Mouse (Mus musculus) layer of hippocampus, adult 8-10 months (tissue): ENCODE measurements around the gene Ccser1. TPM values are rescaled to one million over a fixed set of nuclear protein-coding genes. Genes with fewer than 3 reads are reported as not detected.

Experiments
- DNase-seq, 2 experiments: peaks; one replicate each; pipeline ENCODE4 v3.0.0; 2022; ENCODE audit warnings: low spot score in 2 of 2
- total RNA-seq, 4 experiments: library from RNA; stranded (reverse); gene quantifications; 2 replicates each; pipeline ENCODE4 v1.2.4; 2022

Ccser1 gene
- total RNA-seq, 4 experiments from 2014 or later: 31.3 to 38.5 (median 34.6) TPM

DNA sequence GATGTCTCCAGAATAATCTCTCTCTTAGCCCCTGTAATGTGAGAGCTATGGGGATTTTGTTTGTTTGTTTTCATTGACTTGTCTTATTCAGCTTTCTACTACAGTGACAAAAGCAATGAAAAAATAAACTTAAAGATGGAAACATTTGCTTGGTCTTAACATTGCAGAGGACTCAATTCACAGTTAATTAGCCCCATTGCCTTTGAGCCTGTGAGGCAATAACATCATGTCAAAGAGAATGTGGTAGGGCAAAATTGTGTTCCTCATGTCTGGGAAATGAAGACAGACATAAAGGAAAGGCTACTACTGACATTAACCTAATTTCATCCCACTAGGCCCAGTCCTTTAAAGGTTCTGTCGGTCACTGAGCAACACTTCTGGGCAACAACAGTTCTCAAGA, 484.4 kb downstream of the Ccser1 start:
- no peak for DNase-seq

GRCm38 (mm10) chr6:61687002-61687401, 506.9 kb downstream of the Ccser1 start:
- no peak for DNase-seq

DNA sequence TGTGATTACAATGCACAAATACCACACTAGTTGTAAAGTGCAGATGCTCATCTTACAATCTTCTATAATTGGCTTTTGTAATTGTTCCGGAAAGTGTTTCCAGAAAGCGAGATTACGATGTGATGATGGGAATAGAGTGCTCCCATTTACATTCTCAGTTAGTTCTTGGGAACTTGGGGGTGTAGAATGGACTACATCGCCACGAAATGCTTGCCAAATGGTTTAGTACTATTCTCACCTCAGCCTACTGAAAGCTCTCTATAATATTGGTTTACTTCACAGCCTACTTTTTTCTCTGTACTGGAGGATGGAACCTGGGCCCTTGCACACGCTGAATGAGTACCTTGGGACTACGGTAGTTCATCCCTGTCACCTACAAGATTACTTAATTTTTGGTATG, 522.9 kb downstream of the Ccser1 start:
- no peak for DNase-seq

GRCm38 (mm10) chr6:61721220-61721619, 541.1 kb downstream of the Ccser1 start:
- DNase-seq: no peak

DNA sequence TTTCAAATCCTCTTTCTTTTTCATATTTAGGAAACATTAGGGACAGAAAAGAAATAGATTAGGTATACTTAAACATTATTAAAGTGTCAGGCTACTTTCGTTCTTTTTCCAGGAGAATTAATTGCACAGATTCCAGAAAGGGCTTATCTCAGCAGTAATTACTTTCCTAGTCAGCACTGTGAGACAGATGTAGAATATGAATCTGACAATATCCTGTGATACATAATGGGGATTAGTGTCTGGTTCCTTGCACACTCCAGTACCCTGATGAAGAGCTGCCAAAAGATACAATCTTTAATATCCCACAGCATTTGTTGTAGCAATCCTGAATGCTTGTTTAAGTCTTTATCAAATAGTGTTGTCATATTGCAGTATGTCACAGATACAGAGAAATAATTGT, 548.9 kb downstream of the Ccser1 start:
- no peak for DNase-seq

GRCm38 (mm10) chr6:61730088-61730880, 550.2 kb downstream of the Ccser1 start:
- DNase-seq: no peak

DNA sequence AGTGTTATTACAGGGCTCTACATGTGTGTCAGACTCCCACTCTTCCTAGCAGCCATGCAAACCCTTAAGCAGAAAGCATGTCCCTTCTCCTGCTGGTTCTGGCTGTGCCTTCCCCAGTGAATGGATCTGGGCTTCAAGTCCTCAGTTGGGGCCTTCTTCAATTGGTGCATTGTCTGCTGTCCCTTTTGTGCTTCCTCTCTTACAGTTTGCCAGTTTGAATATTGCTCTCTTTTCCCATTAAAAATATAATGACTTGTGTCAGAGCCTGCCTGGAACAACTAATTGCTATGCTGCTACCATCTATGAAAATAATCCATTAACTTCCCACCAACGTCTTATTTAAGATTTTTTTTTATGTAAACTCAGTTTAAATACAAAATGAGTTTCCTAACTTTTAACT, 566.2 kb downstream of the Ccser1 start:
- DNase-seq: no peak

GRCm38 (mm10) chr6:61762135-61762534, 582.0 kb downstream of the Ccser1 start:
- DNase-seq: no peak

DNA sequence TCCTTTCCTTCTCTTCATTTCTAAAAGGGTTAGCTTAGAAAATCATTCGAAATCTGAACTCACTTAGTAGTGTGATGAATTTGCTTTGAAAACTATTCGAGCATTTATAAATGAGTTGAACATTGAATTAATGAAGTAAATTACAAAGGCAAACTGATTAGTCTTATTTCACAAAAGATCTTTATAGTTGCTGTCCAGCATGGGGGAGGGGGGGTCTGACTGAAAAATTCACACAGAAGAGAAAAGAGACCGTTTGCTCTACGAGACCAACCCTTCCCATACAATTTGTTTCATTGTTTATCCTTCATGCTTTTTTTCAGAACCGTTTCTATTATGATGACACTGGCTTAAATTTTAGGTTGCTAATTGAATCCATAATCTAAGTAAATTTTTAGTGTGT, 583.3 kb downstream of the Ccser1 start:
- DNase-seq: no peak

GRCm38 (mm10) chr6:61765801-61766200, 585.7 kb downstream of the Ccser1 start:
- no peak for DNase-seq

DNA sequence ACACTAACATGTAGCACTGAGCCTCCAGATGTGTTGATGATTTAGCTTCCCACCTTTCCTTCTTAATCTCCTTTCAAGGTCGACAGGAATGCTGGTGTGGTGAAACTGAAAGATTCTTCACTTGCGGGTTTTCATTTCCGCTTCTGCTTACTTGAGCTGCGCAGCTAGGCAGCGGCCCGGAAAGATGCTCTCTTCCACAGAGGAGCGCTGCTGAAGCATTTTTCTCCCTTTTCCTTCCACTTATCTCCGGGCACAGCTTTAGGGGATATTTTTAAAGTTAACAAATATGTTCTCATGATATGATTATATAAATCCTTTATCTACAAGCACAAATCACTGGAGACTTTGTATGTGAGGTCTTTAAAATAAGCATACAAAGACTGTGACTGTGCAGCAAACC, 587.0 kb downstream of the Ccser1 start:
- DNase-seq: no peak

- DNase-seq: no peak
Measured at GRCm38 (mm10) chr6:61786706-61787105, 606.6 kb downstream of the Ccser1 start.

DNA sequence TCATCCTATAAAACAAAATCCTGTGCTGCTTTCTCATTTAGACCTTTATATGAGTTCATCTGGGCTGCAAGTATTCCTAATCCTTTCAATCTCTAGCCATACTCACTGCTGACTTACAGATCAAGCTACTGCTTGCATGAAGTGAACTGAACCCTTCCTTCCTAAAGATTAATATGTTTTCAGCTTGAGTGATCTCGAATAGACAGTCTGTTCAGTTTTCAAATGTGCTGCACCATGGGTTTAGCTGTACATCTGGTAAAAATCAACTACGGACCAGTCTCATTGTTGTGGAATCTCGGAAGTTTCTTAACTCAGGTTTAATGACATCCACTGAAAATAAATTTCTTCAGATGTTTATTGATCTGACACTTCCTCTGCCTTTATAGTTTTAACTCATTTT, 620.8 kb downstream of the Ccser1 start:
- DNase-seq: no peak

- no peak for DNase-seq
Measured at GRCm38 (mm10) chr6:61805481-61805880, 625.4 kb downstream of the Ccser1 start.

DNA sequence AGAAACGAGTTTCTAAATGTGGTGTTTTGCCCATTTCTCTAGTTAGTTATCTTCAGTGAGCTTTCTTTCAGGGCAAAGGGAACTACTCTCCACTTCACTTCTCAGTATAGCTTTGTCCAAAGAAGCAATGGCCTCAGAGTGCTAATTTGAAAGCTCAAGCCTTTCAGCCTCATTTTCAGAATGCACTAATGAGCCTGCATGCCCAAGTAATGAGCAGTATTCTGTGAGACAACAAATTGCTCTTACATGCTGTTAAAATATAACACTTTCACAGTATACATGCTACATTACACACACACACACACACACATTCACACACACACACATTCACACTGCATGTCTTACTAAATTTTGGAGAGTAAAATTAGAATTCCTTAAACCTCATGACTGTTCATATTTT, 637.6 kb downstream of the Ccser1 start:
- DNase-seq: no peak

DNA sequence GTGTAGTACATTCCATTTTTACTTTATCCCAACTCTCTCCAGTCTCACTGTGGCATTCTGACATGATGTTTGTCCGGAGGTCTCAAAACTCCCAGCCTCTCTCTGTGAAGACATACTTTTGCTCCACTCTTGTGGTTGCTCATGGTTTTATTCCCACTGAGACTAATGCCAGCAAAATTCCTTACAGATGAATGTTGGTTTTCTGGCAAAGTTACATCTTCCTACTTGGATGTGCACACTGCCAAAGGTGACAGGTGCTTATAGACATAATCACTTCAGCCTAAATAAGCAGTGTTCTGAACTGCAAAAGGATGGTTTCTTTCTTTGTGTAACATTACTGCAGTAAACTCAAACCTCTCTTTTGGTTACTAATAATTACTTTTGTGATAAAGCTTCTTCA, 696.2 kb downstream of the Ccser1 start:
- DNase-seq: no peak

DNA sequence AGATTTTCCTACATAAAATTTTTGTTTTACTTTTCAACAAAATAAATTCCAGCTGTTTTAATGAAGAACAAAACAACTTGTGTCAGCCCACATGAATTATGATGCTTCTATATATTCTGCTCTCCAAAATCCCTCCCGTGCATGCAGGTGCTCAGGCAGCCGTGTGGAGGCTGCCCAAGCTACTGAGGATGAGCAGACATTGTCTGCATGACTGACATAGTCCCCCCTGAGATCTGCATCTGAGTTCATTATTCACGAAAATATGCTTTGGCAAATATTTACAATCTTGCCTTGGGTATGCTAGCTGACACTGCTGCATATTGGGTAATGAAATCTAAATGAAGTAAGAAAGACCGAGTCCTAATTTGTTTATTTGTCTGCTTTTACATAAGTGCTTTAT, 718.1 kb downstream of the Ccser1 start:
- no peak for DNase-seq

DNA sequence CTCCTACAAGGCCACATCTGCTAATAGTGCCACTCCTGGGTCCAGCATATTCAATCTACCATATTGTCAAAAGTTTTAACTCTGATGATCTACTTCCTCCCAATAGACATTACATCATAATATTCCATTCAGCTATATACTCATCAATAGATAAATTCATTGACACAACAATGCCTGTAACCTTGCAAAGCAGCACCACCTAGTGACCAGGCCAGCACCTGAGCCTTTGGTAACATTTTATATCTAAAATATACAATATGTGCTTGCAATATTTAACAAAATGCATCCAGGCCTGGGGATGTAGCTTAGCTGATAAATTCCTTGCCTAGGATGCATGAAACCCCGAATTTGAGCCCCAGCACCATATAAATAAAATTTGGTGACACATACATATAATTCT, 722.6 kb downstream of the Ccser1 start:
- peak in 1 of 2 experiments; percentile 6 for DNase-seq

GRCm38 (mm10) chr6:61912896-61913295, 732.8 kb downstream of the Ccser1 start:
- DNase-seq: no peak

- DNase-seq: no peak
Measured at GRCm38 (mm10) chr6:61931622-61932021, 751.5 kb downstream of the Ccser1 start.

DNA sequence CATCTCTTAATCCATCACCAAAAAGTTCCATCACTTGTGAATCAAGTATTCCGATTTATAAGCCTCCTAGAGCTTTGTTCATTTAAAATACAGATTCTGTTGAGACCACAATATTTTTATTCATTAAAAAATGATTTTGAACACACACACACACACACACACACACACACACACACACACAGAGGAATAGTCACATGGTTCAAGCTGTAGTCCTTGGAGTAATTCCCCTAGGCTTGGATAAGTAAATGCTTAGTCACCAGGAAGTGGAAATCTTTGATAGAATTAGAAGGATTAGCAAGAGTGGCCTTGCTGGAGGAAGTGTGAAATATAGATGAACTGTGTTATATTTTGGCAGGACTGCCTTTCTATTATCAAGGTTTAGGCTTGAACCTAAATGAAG, 756.5 kb downstream of the Ccser1 start:
- no peak for DNase-seq

DNA sequence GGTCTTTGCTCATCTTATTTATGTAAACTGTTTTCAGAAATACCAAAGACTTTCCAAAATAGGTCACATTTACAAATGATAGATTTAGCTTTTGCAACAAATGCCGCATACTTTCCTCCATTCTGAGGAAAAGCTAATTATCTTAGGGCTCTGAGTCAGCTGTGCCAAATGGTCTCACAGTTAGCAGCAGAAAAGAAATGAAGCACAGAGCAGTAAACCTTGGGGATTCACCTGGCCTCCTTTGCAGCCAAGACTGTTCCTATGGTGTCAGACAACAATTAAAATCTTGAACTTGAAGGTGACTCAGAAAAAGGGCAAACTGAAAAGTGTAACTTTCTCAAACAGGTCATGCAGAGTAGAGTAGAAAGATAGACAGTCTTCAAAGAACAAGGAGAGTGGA, 759.1 kb downstream of the Ccser1 start:
- no peak for DNase-seq

DNA sequence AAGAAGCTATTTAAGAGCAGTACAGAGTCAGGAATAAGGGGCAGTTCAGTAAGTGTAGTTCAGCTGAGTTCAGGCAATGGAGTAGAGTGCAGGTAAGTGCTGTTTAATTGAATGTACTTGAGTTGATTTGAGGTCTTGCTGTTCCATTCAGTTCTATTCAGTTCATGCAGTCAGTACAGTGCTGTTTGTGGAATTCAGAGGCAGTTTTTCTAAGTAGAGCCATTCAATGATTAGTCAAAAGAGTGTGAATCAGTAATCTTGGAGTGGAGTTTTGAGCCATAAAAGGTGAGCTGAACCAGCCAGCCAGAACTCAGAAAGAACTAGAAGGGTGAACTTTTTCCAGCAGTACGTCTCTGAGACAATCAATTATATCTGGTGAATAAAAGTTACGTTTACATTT, 773.6 kb downstream of the Ccser1 start:
- DNase-seq: no peak

GRCm38 (mm10) chr6:61976878-61977277, 796.8 kb downstream of the Ccser1 start:
- no peak for DNase-seq
